Comparison of ENCODE assay signal across 9 mouse cellular contexts in genomic region chr6:41622661-41623060, GRCm38 (mm10). TPM values are rescaled to one million over a fixed set of nuclear protein-coding genes. Genes with fewer than 3 reads are reported as not detected.
DNase-seq lines count a peak whose midpoint lies in the region; ATAC-seq and TF ChIP-seq lines count a peak whose summit lies in the region.
"Had no signal": no experiment of that assay in that cellular context is flagged by ENCODE, and none has a peak within 500 bp of the region (broad histone marks: within the 10 kb centered on the region; RNA-seq: fewer than 3 reads in every experiment).

No protein-coding gene starts in this region.

- peak; percentile 39 for TF ChIP-seq CTCF in heart, adult 2 months (IDR thresholded peaks at IDR 0.05)
- TF ChIP-seq CTCF in thymus, adult 2 months (IDR thresholded peaks at IDR 0.05; ENCODE audit: borderline replicate concordance, control insufficient read depth, extremely low read depth, insufficient read depth, low read length, poor library complexity) = peak; percentile 66; the same call in 1 of the 2 replicates

- intact Hi-C loops in heart, adult 2 months (cut with DNase I) = no loop called here
- intact Hi-C loops in heart, postnatal 36 days (cut with DNase I) = no loop called here

- no peak for TF ChIP-seq POLR2A in heart, adult 2 months (IDR thresholded peaks at IDR 0.05; ENCODE audit: insufficient read depth, low read depth, low read length)
- TF ChIP-seq POLR2A in thymus, adult 2 months (IDR thresholded peaks at IDR 0.05; ENCODE audit: control insufficient read depth, extremely low read depth, insufficient read depth, low read length, poor library complexity) = no peak

- no peaks in the 10 kb centered on the region for H3K27me3 ChIP-seq in heart, adult 2 months (ENCODE audit: control insufficient read depth, insufficient read depth, low read length)
- no peaks in the 10 kb centered on the region for H3K27me3 ChIP-seq in thymus, adult 2 months (ENCODE audit: control insufficient read depth, insufficient read depth, low read length)
- H3K27me3 ChIP-seq in hindbrain, embryonic 15.5 days = no peaks in the 10 kb centered on the region
- no peaks in the 10 kb centered on the region for H3K27me3 ChIP-seq in midbrain, embryonic 16.5 days (ENCODE audit: control insufficient read depth, insufficient read depth, low read depth, low read length)

- H3K9me3 ChIP-seq in hindbrain, embryonic 15.5 days = no peaks in the 10 kb centered on the region
- no peaks in the 10 kb centered on the region for H3K9me3 ChIP-seq in midbrain, embryonic 16.5 days (replicated peaks; ENCODE audit: control insufficient read depth, low read length, poor library complexity, severe bottlenecking)

- H3K4me1 ChIP-seq in heart, adult 2 months (ENCODE audit: control insufficient read depth, insufficient read depth, low read length) = no peaks in the 10 kb centered on the region
- no peaks in the 10 kb centered on the region for H3K4me1 ChIP-seq in thymus, adult 2 months (replicated peaks; ENCODE audit: control insufficient read depth, insufficient read depth, low read length)
- H3K4me1 ChIP-seq in hindbrain, embryonic 15.5 days (replicated peaks) = no peaks in the 10 kb centered on the region
- H3K4me1 ChIP-seq in midbrain, embryonic 16.5 days (ENCODE audit: control insufficient read depth, insufficient read depth, low read length) = no peaks in the 10 kb centered on the region

- no peaks in the 10 kb centered on the region for H3K36me3 ChIP-seq in heart, adult 2 months (ENCODE audit: control insufficient read depth, insufficient read depth, low read length)
- H3K36me3 ChIP-seq in thymus, adult 2 months (ENCODE audit: control insufficient read depth, insufficient read depth, low read length) = peaks cover 31% of the 10 kb centered on the region
- peaks cover 17% of the 10 kb centered on the region; the same call in 1 of the 2 replicates for H3K36me3 ChIP-seq in hindbrain, embryonic 15.5 days
- H3K36me3 ChIP-seq in midbrain, embryonic 16.5 days (ENCODE audit: control insufficient read depth, insufficient read depth, low read length) = peaks cover 20% of the 10 kb centered on the region

- H3K9ac ChIP-seq in heart, adult 2 months (ENCODE audit: low read depth, low read length) = no peak overlapping the region
- no peak overlapping the region for H3K9ac ChIP-seq in hindbrain, embryonic 15.5 days
- no peak overlapping the region for H3K9ac ChIP-seq in midbrain, embryonic 16.5 days (ENCODE audit: low read depth, low read length)

- H3K4me2 ChIP-seq in hindbrain, embryonic 15.5 days = no peak overlapping the region
- H3K4me2 ChIP-seq in midbrain, embryonic 16.5 days (ENCODE audit: low read length) = no peak overlapping the region

- no peaks in the 10 kb centered on the region for H3K79me2 ChIP-seq in heart, adult 2 months (replicated peaks; ENCODE audit: control insufficient read depth, insufficient read depth, low read length)

- H3K4me3 ChIP-seq in heart, adult 2 months = no peak overlapping the region
- H3K4me3 ChIP-seq in thymus, adult 2 months (ENCODE audit: control insufficient read depth, insufficient read depth, low read length) = no peak overlapping the region
- no peak overlapping the region for H3K4me3 ChIP-seq in hindbrain, embryonic 15.5 days
- no peak overlapping the region for H3K4me3 ChIP-seq in midbrain, embryonic 16.5 days (ENCODE audit: low read depth, low read length)

- TF ChIP-seq EP300 in heart, adult 2 months (IDR thresholded peaks at IDR 0.05; ENCODE audit: insufficient read depth, low read depth, low read length) = no peak

- WGBS in heart, adult 2 months = 68% methylated on average over 9 of the region's 9 CpGs
- 83% methylated on average over 9 of the region's 9 CpGs for WGBS in thymus, adult 2 months
- WGBS in hindbrain, embryonic 15.5 days = 61% methylated on average over 9 of the region's 9 CpGs
- WGBS in midbrain, embryonic 16.5 days = 68% methylated on average over 9 of the region's 9 CpGs

- H3K27ac ChIP-seq in heart, adult 2 months = no peak overlapping the region
- H3K27ac ChIP-seq in thymus, adult 2 months (ENCODE audit: control insufficient read depth, insufficient read depth, low read length) = no peak overlapping the region
- H3K27ac ChIP-seq in hindbrain, embryonic 15.5 days (replicated peaks) = no peak overlapping the region
- no peak overlapping the region for H3K27ac ChIP-seq in midbrain, embryonic 16.5 days (ENCODE audit: low read length)

- no peak for DNase-seq in heart, adult 2 months
- DNase-seq in heart, postnatal 36 days = no peak
- DNase-seq in thymus, adult 2 months = peak; percentile 63
- DNase-seq in thymus, adult 18-20 months = no peak
- no peak for DNase-seq in cerebellum, postnatal 36 days
- DNase-seq in Muller cell, postnatal 12 days (ENCODE audit: inconsistent ontology term) = no peak

- peak; percentile 29; the same call in 1 of the 2 replicates for ATAC-seq in hindbrain, embryonic 15.5 days (ENCODE audit: low FRiP score, low read depth)
- ATAC-seq in midbrain, embryonic 16.5 days = peak; percentile 33; the same call in 1 of the 2 replicates

RNA-seq across cellular contexts. Expression of gene Trpv6, which starts 13.5 kb away (rescaled TPM):
- not detected for total RNA-seq in heart, adult 2 months (2021)
- polyA plus RNA-seq in heart, adult 2 months (2012; rRNA removed) = not detected in 2 replicates
- not detected for total RNA-seq in heart, postnatal 36 days (2021)
- 0.05 TPM in 2 replicates for polyA plus RNA-seq in thymus, adult 2 months (2012; rRNA removed)
- polyA plus RNA-seq in hindbrain, embryonic 15.5 days (2015; fragmentation: Nextera tagmentation; extraction: Ambion mirVana) = 0.80 and 0.92 TPM in 2 replicates
- polyA plus RNA-seq in midbrain, embryonic 16.5 days (2015; fragmentation: Nextera tagmentation; extraction: Ambion mirVana) = 0.85 and 0.93 TPM in 2 replicates

RNA-seq across cellular contexts. Expression of gene Ephb6, which starts 17.4 kb away (rescaled TPM):
- 1 to 10 TPM; 1.6 to 2.0 TPM for total RNA-seq in heart, adult 2 months (2021)
- polyA plus RNA-seq in heart, adult 2 months (2012; rRNA removed) = 1.9 and 2.1 TPM in 2 replicates
- total RNA-seq in heart, postnatal 36 days (2021) = 1 to 10 TPM; 1.3 to 2.1 TPM
- 277 and 293 TPM in 2 replicates for polyA plus RNA-seq in thymus, adult 2 months (2012; rRNA removed)
- 40.1 and 44.4 TPM in 2 replicates for polyA plus RNA-seq in hindbrain, embryonic 15.5 days (2015; fragmentation: Nextera tagmentation; extraction: Ambion mirVana)
- 43.7 and 46.4 TPM in 2 replicates for polyA plus RNA-seq in midbrain, embryonic 16.5 days (2015; fragmentation: Nextera tagmentation; extraction: Ambion mirVana)

RNA-seq across cellular contexts. Expression of gene Trpv5, which starts 57.9 kb away (rescaled TPM):
- total RNA-seq in heart, adult 2 months (2021) = not detected
- polyA plus RNA-seq in heart, adult 2 months (2012; rRNA removed) = not detected in 2 replicates
- not detected for total RNA-seq in heart, postnatal 36 days (2021)
- not detected in 2 replicates for polyA plus RNA-seq in thymus, adult 2 months (2012; rRNA removed)
- polyA plus RNA-seq in hindbrain, embryonic 15.5 days (2015; fragmentation: Nextera tagmentation; extraction: Ambion mirVana) = not detected in 2 replicates
- not detected in 2 replicates for polyA plus RNA-seq in midbrain, embryonic 16.5 days (2015; fragmentation: Nextera tagmentation; extraction: Ambion mirVana)
- total RNA-seq: layer of hippocampus, postnatal 25 days had no signal

Comparison
In these comparisons a context has a peak if more than half of its experiments do, and no peak if none do; other contexts are left out.
1. RNA of gene Ephb6, which starts 17.4 kb away (polyA plus RNA-seq): 277 to 293 TPM in thymus, adult 2 months, 43.7 to 46.4 TPM in midbrain, embryonic 16.5 days and 40.1 to 44.4 TPM in hindbrain, embryonic 15.5 days; 1.9 to 2.1 TPM in heart, adult 2 months; every median in the first group is over 10 times any median in the second.